Mouse (Mus musculus) stomach, postnatal 0 days (tissue): ENCODE measurements around the gene Nptx1.

Experiments
- CTCF ChIP-seq: IDR thresholded peaks from 2 replicates; pipeline ENCODE4 v1.5.1; 2016; ENCODE audit warnings: antibody characterized with exemption, low read depth, mild to moderate bottlenecking, moderate library complexity
- EP300 ChIP-seq: optimal IDR thresholded peaks from 2 replicates; pipeline ENCODE3; 2016; ENCODE audit warnings: antibody characterized with exemption

DNA sequence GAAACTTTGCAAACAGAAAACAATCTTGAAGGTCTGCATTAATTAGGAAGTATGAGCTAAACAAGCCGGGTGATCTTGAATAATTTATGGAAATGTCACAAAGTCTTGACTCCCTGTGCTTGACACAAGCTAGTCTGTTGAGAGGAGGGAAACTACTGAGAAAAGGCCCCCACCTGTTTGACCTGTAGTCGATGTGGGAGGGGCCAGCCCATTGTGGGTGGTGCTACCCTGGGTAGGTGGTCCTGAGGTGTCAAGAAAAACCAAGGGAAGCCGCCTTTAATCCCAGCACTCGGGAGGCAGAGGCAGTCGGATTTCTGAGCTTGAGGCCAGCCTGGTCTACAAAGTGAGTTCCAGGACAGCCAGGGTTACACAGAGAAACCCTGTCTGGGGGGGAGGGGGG lies 18.6 kb upstream of the Nptx1 start:
- no peak for TF ChIP-seq CTCF
- no peak for TF ChIP-seq EP300
